Mouse (Mus musculus): ENCODE measurements around the gene Guk1. TPM values are rescaled to one million over a fixed set of nuclear protein-coding genes. Genes with fewer than 3 reads are reported as not detected.

Guk1 gene
- polyA plus RNA-seq, 1 experiment from 2014 or later = 261 TPM

- Histone ChIP-seq H3K36me3 (ENCODE audit: control insufficient read depth, insufficient read depth, low read length) (no peaks in the 10 kb centered on the region), H3K4me2 (ENCODE audit: low read length) (peak overlapping the region; percentile 15; the same call in 1 of the 2 replicates), H3K9me3 (replicated peaks; ENCODE audit: control insufficient read depth, low read length, poor library complexity, severe bottlenecking) (no peaks in the 10 kb centered on the region), H3K9ac (ENCODE audit: low read depth, low read length) (no peak overlapping the region), H3K27ac (ENCODE audit: low read length) (no peak overlapping the region), H3K27me3 (ENCODE audit: control insufficient read depth, insufficient read depth, low read depth, low read length) (peaks cover 9% of the 10 kb centered on the region), H3K4me3 (ENCODE audit: low read depth, low read length) (no peak overlapping the region), H3K4me1 (ENCODE audit: control insufficient read depth, insufficient read depth, low read length) (no peaks in the 10 kb centered on the region)
- no peak for ATAC-seq
- WGBS = 14% methylated on average over 13 of the region's 14 CpGs
Measured at GRCm38 (mm10) chr11:59141772-59142370, 50.1 kb downstream of the Guk1 start.

GRCm38 (mm10) chr11:59138537-59139486 is 53.2 kb downstream of the Guk1 start:
- H3K27me3 ChIP-seq (ENCODE audit: control insufficient read depth, insufficient read depth, low read depth, low read length) = peaks cover 38% of the 10 kb centered on the region
- no peak for ATAC-seq
- WGBS = 75% methylated on average over 19 of the region's 19 CpGs
- no peak overlapping the region for H3K27ac ChIP-seq (ENCODE audit: low read length)
- H3K36me3 ChIP-seq (ENCODE audit: control insufficient read depth, insufficient read depth, low read length) = no peaks in the 10 kb centered on the region
- H3K9me3 ChIP-seq (replicated peaks; ENCODE audit: control insufficient read depth, low read length, poor library complexity, severe bottlenecking) = no peaks in the 10 kb centered on the region
- H3K4me1 ChIP-seq (ENCODE audit: control insufficient read depth, insufficient read depth, low read length) = no peaks in the 10 kb centered on the region
- H3K4me2 ChIP-seq (ENCODE audit: low read length) = no peak overlapping the region
- H3K9ac ChIP-seq (ENCODE audit: low read depth, low read length) = no peak overlapping the region
- no peak overlapping the region for H3K4me3 ChIP-seq (ENCODE audit: low read depth, low read length)

- Histone ChIP-seq H3K4me3 (ENCODE audit: low read depth, low read length) (no peak overlapping the region), H3K27me3 (ENCODE audit: control insufficient read depth, insufficient read depth, low read depth, low read length) (peaks cover 54% of the 10 kb centered on the region), H3K36me3 (ENCODE audit: control insufficient read depth, insufficient read depth, low read length) (no peaks in the 10 kb centered on the region), H3K9ac (ENCODE audit: low read depth, low read length) (no peak overlapping the region), H3K4me1 (ENCODE audit: control insufficient read depth, insufficient read depth, low read length) (no peaks in the 10 kb centered on the region), H3K4me2 (ENCODE audit: low read length) (no peak overlapping the region), H3K9me3 (replicated peaks; ENCODE audit: control insufficient read depth, low read length, poor library complexity, severe bottlenecking) (no peaks in the 10 kb centered on the region), H3K27ac (ENCODE audit: low read length) (no peak overlapping the region)
- 57% methylated on average over 12 of the region's 12 CpGs for WGBS
- ATAC-seq = no peak
Measured at GRCm38 (mm10) chr11:59136994-59137706, 54.9 kb downstream of the Guk1 start.

- H3K4me3 ChIP-seq (ENCODE audit: low read depth, low read length) = peak within 1 kb of the TSS; percentile 31
- H3K4me2 ChIP-seq (ENCODE audit: low read length) = peak within 1 kb of the TSS; percentile 59
- no peak for ATAC-seq
- H3K9me3 ChIP-seq (replicated peaks; ENCODE audit: control insufficient read depth, low read length, poor library complexity, severe bottlenecking) = no peaks in the 10 kb centered on the region
- H3K4me1 ChIP-seq (ENCODE audit: control insufficient read depth, insufficient read depth, low read length) = no peaks in the 10 kb centered on the region
- 16% methylated on average over 44 of the region's 44 CpGs for WGBS
- H3K9ac ChIP-seq (ENCODE audit: low read depth, low read length) = peak within 1 kb of the TSS; percentile 33
- H3K36me3 ChIP-seq (ENCODE audit: control insufficient read depth, insufficient read depth, low read length) = no peaks in the 10 kb centered on the region
- peaks cover 54% of the 10 kb centered on the region for H3K27me3 ChIP-seq (ENCODE audit: control insufficient read depth, insufficient read depth, low read depth, low read length)
- no peak within 1 kb of the TSS for H3K27ac ChIP-seq (ENCODE audit: low read length)
Measured at GRCm38 (mm10) chr11:59135904-59136452, 56.0 kb downstream of the Guk1 start, which contains the start of gene Obscn. Gene Obscn, minus strand, starts transcription at chr11:59136402.

DNA sequence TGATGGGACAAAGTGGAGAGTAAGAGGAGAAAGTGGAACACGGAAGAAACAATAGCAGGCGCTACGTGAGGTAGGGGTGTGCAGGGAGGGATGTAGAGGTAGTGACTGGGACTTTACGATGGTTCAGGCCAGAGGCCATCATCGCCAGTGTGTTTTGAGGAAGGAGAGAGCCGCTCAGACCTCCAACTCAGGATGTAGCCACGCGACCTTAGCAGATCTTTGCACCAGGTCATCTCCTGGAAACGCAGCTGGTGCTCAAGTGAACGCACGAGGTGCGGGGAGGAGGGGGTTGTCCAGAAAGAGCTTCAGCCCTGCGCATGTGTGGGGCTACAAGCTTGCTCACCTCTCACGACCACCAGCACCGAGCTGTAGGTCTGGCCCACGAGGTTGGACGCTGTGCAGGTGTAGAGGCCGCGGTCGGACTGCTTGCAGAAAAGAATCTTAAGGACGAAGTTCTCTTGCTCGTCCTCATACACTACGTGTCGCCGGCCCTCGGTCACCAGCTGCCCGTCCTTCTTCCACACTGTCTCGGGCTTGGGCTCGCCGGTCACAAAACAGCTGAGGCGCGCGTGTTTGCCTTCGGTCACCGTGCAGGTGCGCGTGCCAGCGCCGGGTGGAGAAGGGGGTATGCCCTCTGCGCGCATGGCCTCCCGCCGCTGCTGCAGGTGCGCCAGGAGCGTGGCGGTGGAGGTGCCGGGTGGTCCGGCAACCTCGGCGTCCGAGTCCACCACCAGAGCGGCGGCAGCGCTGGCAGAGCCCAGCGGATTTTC is 56.8 kb downstream of the Guk1 start:
- Histone ChIP-seq H3K4me2 (ENCODE audit: low read length) (peak overlapping the region; percentile 59), H3K27ac (ENCODE audit: low read length) (no peak overlapping the region), H3K9me3 (replicated peaks; ENCODE audit: control insufficient read depth, low read length, poor library complexity, severe bottlenecking) (no peaks in the 10 kb centered on the region), H3K4me3 (ENCODE audit: low read depth, low read length) (peak overlapping the region; percentile 31), H3K36me3 (ENCODE audit: control insufficient read depth, insufficient read depth, low read length) (no peaks in the 10 kb centered on the region), H3K27me3 (ENCODE audit: control insufficient read depth, insufficient read depth, low read depth, low read length) (peaks cover 54% of the 10 kb centered on the region), H3K4me1 (ENCODE audit: control insufficient read depth, insufficient read depth, low read length) (no peaks in the 10 kb centered on the region), H3K9ac (ENCODE audit: low read depth, low read length) (peak overlapping the region; percentile 33)
- ATAC-seq = no peak
- WGBS = 2% methylated on average over 55 of the region's 55 CpGs

GRCm38 (mm10) chr11:59134373-59134997 is 57.5 kb downstream of the Guk1 start:
- H3K4me1 ChIP-seq (ENCODE audit: control insufficient read depth, insufficient read depth, low read length) = no peaks in the 10 kb centered on the region
- peak overlapping the region; percentile 31 for H3K4me2 ChIP-seq (ENCODE audit: low read length)
- H3K9me3 ChIP-seq (replicated peaks; ENCODE audit: control insufficient read depth, low read length, poor library complexity, severe bottlenecking) = no peaks in the 10 kb centered on the region
- H3K27ac ChIP-seq (ENCODE audit: low read length) = no peak overlapping the region
- 3% methylated on average over 34 of the region's 35 CpGs for WGBS
- peak overlapping the region; percentile 18 for H3K4me3 ChIP-seq (ENCODE audit: low read depth, low read length)
- peaks cover 54% of the 10 kb centered on the region for H3K27me3 ChIP-seq (ENCODE audit: control insufficient read depth, insufficient read depth, low read depth, low read length)
- no peak overlapping the region for H3K9ac ChIP-seq (ENCODE audit: low read depth, low read length)
- 0 out of 2 replicates have a peak, but pooled peaks have one; percentile 14 for ATAC-seq
- no peaks in the 10 kb centered on the region for H3K36me3 ChIP-seq (ENCODE audit: control insufficient read depth, insufficient read depth, low read length)

Measured in midbrain, embryonic 16.5 days (tissue).